Mouse (Mus musculus): ENCODE results near the gene Dynll1. TPM values are rescaled to one million over a fixed set of nuclear protein-coding genes. Genes with fewer than 3 reads are reported as not detected.

Dynll1 gene
- polyA plus RNA-seq, 1 experiment from 2014 or later, result 1,307 TPM

GRCm38 (mm10) chr5:115266787-115267468 lies 33.9 kb downstream of the Dynll1 start:
- H3K4me1 ChIP-seq (replicated peaks; ENCODE audit: control insufficient read depth, insufficient read depth, low read length), result peaks cover 64% of the 10 kb centered on the region
- H3K4me3 ChIP-seq (ENCODE audit: low read depth, low read length), result peak overlapping the region; percentile 28
- WGBS, result 35% methylated on average over 8 of the region's 8 CpGs
- H3K4me2 ChIP-seq, result peak overlapping the region; percentile 61
- no peaks in the 10 kb centered on the region for H3K9me3 ChIP-seq (ENCODE audit: control insufficient read depth, low read length)
- H3K36me3 ChIP-seq (ENCODE audit: control insufficient read depth, insufficient read depth, low read length), result peaks cover 13% of the 10 kb centered on the region
- ATAC-seq (replicated peaks; ENCODE audit: low FRiP score), result peak; percentile 89
- H3K27me3 ChIP-seq (replicated peaks; ENCODE audit: control insufficient read depth, insufficient read depth, low read length), result no peaks in the 10 kb centered on the region
- no peak for DNase-seq (ENCODE audit: low spot score)
- peak overlapping the region; percentile 97 for H3K27ac ChIP-seq (ENCODE audit: low read depth, low read length)
- H3K9ac ChIP-seq (ENCODE audit: low read depth, low read length), result peak overlapping the region; percentile 39; the same call in 1 of the 2 replicates

- DNase-seq (ENCODE audit: low spot score) (no peak), ATAC-seq (replicated peaks; ENCODE audit: low FRiP score) (0 out of 2 replicates have a peak, but pooled peaks have one; percentile 23)
- peak overlapping the region; percentile 61 for H3K4me2 ChIP-seq
- WGBS, result 81% methylated on average over 5 of the region's 5 CpGs
- peak overlapping the region; percentile 39 for H3K9ac ChIP-seq (ENCODE audit: low read depth, low read length)
- peak overlapping the region; percentile 77 for H3K27ac ChIP-seq (ENCODE audit: low read depth, low read length)
- H3K9me3 ChIP-seq (ENCODE audit: control insufficient read depth, low read length), result no peaks in the 10 kb centered on the region
- peak overlapping the region; percentile 28; the same call in 1 of the 2 replicates for H3K4me3 ChIP-seq (ENCODE audit: low read depth, low read length)
- H3K4me1 ChIP-seq (replicated peaks; ENCODE audit: control insufficient read depth, insufficient read depth, low read length), result peaks cover 61% of the 10 kb centered on the region
- no peaks in the 10 kb centered on the region for H3K27me3 ChIP-seq (replicated peaks; ENCODE audit: control insufficient read depth, insufficient read depth, low read length)
- H3K36me3 ChIP-seq (ENCODE audit: control insufficient read depth, insufficient read depth, low read length), result peaks cover 13% of the 10 kb centered on the region
Measured at GRCm38 (mm10) chr5:115266340-115266739, 34.5 kb downstream of the Dynll1 start.

GRCm38 (mm10) chr5:115262502-115263291 lies 38.1 kb downstream of the Dynll1 start:
- 0 out of 2 replicates have a peak overlapping the region, but pooled peaks have one; percentile 12 for H3K9ac ChIP-seq (ENCODE audit: low read depth, low read length)
- H3K27me3 ChIP-seq (replicated peaks; ENCODE audit: control insufficient read depth, insufficient read depth, low read length), result no peaks in the 10 kb centered on the region
- ATAC-seq (replicated peaks; ENCODE audit: low FRiP score), result no peak
- no peak for DNase-seq (ENCODE audit: low spot score)
- no peaks in the 10 kb centered on the region for H3K9me3 ChIP-seq (ENCODE audit: control insufficient read depth, low read length)
- H3K36me3 ChIP-seq (ENCODE audit: control insufficient read depth, insufficient read depth, low read length), result peaks cover 28% of the 10 kb centered on the region
- peaks cover 38% of the 10 kb centered on the region for H3K4me1 ChIP-seq (replicated peaks; ENCODE audit: control insufficient read depth, insufficient read depth, low read length)
- H3K4me2 ChIP-seq, result no peak overlapping the region
- H3K4me3 ChIP-seq (ENCODE audit: low read depth, low read length), result no peak overlapping the region
- WGBS, result 83% methylated on average over 14 of the region's 14 CpGs
- H3K27ac ChIP-seq (ENCODE audit: low read depth, low read length), result no peak overlapping the region

- H3K9ac ChIP-seq (ENCODE audit: low read depth, low read length), result no peak overlapping the region
- no peak for DNase-seq (ENCODE audit: low spot score)
- H3K4me3 ChIP-seq (ENCODE audit: low read depth, low read length), result no peak overlapping the region
- no peak overlapping the region for H3K4me2 ChIP-seq
- no peak overlapping the region for H3K27ac ChIP-seq (ENCODE audit: low read depth, low read length)
- H3K27me3 ChIP-seq (replicated peaks; ENCODE audit: control insufficient read depth, insufficient read depth, low read length), result no peaks in the 10 kb centered on the region
- no peaks in the 10 kb centered on the region for H3K9me3 ChIP-seq (ENCODE audit: control insufficient read depth, low read length)
- H3K4me1 ChIP-seq (replicated peaks; ENCODE audit: control insufficient read depth, insufficient read depth, low read length), result peaks cover 34% of the 10 kb centered on the region
- ATAC-seq (replicated peaks; ENCODE audit: low FRiP score), result no peak
- WGBS, result 77% methylated on average over 1 of the region's 1 CpGs
- peaks cover 35% of the 10 kb centered on the region for H3K36me3 ChIP-seq (ENCODE audit: control insufficient read depth, insufficient read depth, low read length)
Measured at GRCm38 (mm10) chr5:115261880-115262279, 38.9 kb downstream of the Dynll1 start.

GRCm38 (mm10) chr5:115261141-115261540 lies 39.7 kb downstream of the Dynll1 start:
- WGBS, result 91% methylated on average over 8 of the region's 8 CpGs
- Histone ChIP-seq H3K4me3 (ENCODE audit: low read depth, low read length) (no peak overlapping the region), H3K9ac (ENCODE audit: low read depth, low read length) (no peak overlapping the region), H3K9me3 (ENCODE audit: control insufficient read depth, low read length) (no peaks in the 10 kb centered on the region), H3K36me3 (ENCODE audit: control insufficient read depth, insufficient read depth, low read length) (peaks cover 42% of the 10 kb centered on the region), H3K4me1 (replicated peaks; ENCODE audit: control insufficient read depth, insufficient read depth, low read length) (peaks cover 27% of the 10 kb centered on the region), H3K27ac (ENCODE audit: low read depth, low read length) (no peak overlapping the region), H3K4me2 (no peak overlapping the region), H3K27me3 (replicated peaks; ENCODE audit: control insufficient read depth, insufficient read depth, low read length) (no peaks in the 10 kb centered on the region)
- DNase-seq (ENCODE audit: low spot score) (no peak), ATAC-seq (replicated peaks; ENCODE audit: low FRiP score) (no peak)

- ATAC-seq (replicated peaks; ENCODE audit: low FRiP score) (peak; percentile 76), DNase-seq (ENCODE audit: low spot score) (no peak)
- Histone ChIP-seq H3K9ac (ENCODE audit: low read depth, low read length) (no peak overlapping the region), H3K27ac (ENCODE audit: low read depth, low read length) (no peak overlapping the region), H3K9me3 (ENCODE audit: control insufficient read depth, low read length) (no peaks in the 10 kb centered on the region), H3K36me3 (ENCODE audit: control insufficient read depth, insufficient read depth, low read length) (peaks cover 50% of the 10 kb centered on the region), H3K4me2 (no peak overlapping the region), H3K4me1 (replicated peaks; ENCODE audit: control insufficient read depth, insufficient read depth, low read length) (peaks cover 20% of the 10 kb centered on the region), H3K27me3 (replicated peaks; ENCODE audit: control insufficient read depth, insufficient read depth, low read length) (no peaks in the 10 kb centered on the region), H3K4me3 (ENCODE audit: low read depth, low read length) (no peak overlapping the region)
- WGBS, result 81% methylated on average over 6 of the region's 6 CpGs
Measured at GRCm38 (mm10) chr5:115260356-115260755, 40.4 kb downstream of the Dynll1 start.

- peaks cover 49% of the 10 kb centered on the region for H3K36me3 ChIP-seq (ENCODE audit: control insufficient read depth, insufficient read depth, low read length)
Measured at GRCm38 (mm10) chr5:115256909-115257546, 43.8 kb downstream of the Dynll1 start.

GRCm38 (mm10) chr5:115255472-115255871 lies 45.3 kb downstream of the Dynll1 start:
- WGBS, result 87% methylated on average over 1 of the region's 1 CpGs
- Histone ChIP-seq H3K27me3 (replicated peaks; ENCODE audit: control insufficient read depth, insufficient read depth, low read length) (no peaks in the 10 kb centered on the region), H3K27ac (ENCODE audit: low read depth, low read length) (no peak overlapping the region), H3K36me3 (ENCODE audit: control insufficient read depth, insufficient read depth, low read length) (peaks cover 61% of the 10 kb centered on the region), H3K4me3 (ENCODE audit: low read depth, low read length) (no peak overlapping the region), H3K4me1 (replicated peaks; ENCODE audit: control insufficient read depth, insufficient read depth, low read length) (peaks cover 3% of the 10 kb centered on the region), H3K9me3 (ENCODE audit: control insufficient read depth, low read length) (no peaks in the 10 kb centered on the region), H3K4me2 (no peak overlapping the region), H3K9ac (ENCODE audit: low read depth, low read length) (no peak overlapping the region)
- DNase-seq (ENCODE audit: low spot score) (no peak), ATAC-seq (replicated peaks; ENCODE audit: low FRiP score) (no peak)

More at GRCm38 (mm10) chr5:115256909-115257546, 43.8 kb downstream of the Dynll1 start:
- no peaks in the 10 kb centered on the region for H3K27me3 ChIP-seq (replicated peaks; ENCODE audit: control insufficient read depth, insufficient read depth, low read length)
- WGBS, result 91% methylated on average over 10 of the region's 10 CpGs
- peaks cover 10% of the 10 kb centered on the region for H3K4me1 ChIP-seq (replicated peaks; ENCODE audit: control insufficient read depth, insufficient read depth, low read length)
- H3K9ac ChIP-seq (ENCODE audit: low read depth, low read length), result no peak overlapping the region
- H3K4me2 ChIP-seq, result no peak overlapping the region
- no peak for DNase-seq (ENCODE audit: low spot score)
- no peak overlapping the region for H3K4me3 ChIP-seq (ENCODE audit: low read depth, low read length)
- no peaks in the 10 kb centered on the region for H3K9me3 ChIP-seq (ENCODE audit: control insufficient read depth, low read length)
- no peak for ATAC-seq (replicated peaks; ENCODE audit: low FRiP score)
- H3K27ac ChIP-seq (ENCODE audit: low read depth, low read length), result no peak overlapping the region
